Mouse (Mus musculus) limb, embryonic 12.5 days (tissue): ENCODE measurements around the gene Fst. TPM values are rescaled to one million over a fixed set of nuclear protein-coding genes. Genes with fewer than 3 reads are reported as not detected.

Experiments
- ATAC-seq: fragments of 200-750 bp; cut with Nextera tagmentation; 2 replicates; pipeline ENCODE4 v1.8.0; 2017; ENCODE audit warnings: low read depth, moderate TSS enrichment; ENCODE audit not compliant: insufficient number of reproducible peaks, insufficient read depth, low FRiP score, low TSS enrichment
- H3K27ac ChIP-seq: fragments of 300-500 bp; sonication (generic); 2 replicates; pipeline ENCODE4 v1.5.1; 2016; ENCODE audit warnings: mild to moderate bottlenecking, moderate library complexity
- H3K27me3 ChIP-seq: fragments of 300-500 bp; sonication (generic); 2 replicates; pipeline ENCODE4 v1.6.1; 2016; ENCODE audit warnings: mild to moderate bottlenecking, moderate library complexity
- H3K36me3 ChIP-seq: fragments of 300-500 bp; sonication (generic); 2 replicates; pipeline ENCODE4 v1.6.1; 2016; ENCODE audit warnings: mild to moderate bottlenecking, moderate library complexity
- H3K4me1 ChIP-seq: fragments of 300-500 bp; sonication (generic); replicated peaks from 2 replicates; pipeline ENCODE4 v1.6.1; 2016
- H3K4me2 ChIP-seq: fragments of 300-500 bp; sonication (generic); 2 replicates; pipeline ENCODE4 v1.6.1; 2016; ENCODE audit warnings: mild to moderate bottlenecking, moderate library complexity
- H3K4me3 ChIP-seq: fragments of 300-500 bp; sonication (generic); replicated peaks from 2 replicates; pipeline ENCODE4 v1.5.1; 2016; ENCODE audit warnings: mild to moderate bottlenecking
- H3K9ac ChIP-seq: fragments of 300-500 bp; sonication (generic); replicated peaks from 2 replicates; pipeline ENCODE4 v1.6.1; 2016; ENCODE audit warnings: mild to moderate bottlenecking, moderate library complexity
- H3K9me3 ChIP-seq: fragments of 300-500 bp; sonication (generic); 2 replicates; pipeline ENCODE4 v1.6.1; 2016; ENCODE audit warnings: mild to moderate bottlenecking, moderate library complexity
- WGBS: fragments of 180-500 bp; shearing (Covaris S2); methylation state at CpG from one replicate; pipeline ENCODE4 v1.1.7; 2016; 5-methylcytosine and 5-hydroxymethylcytosine counted together
- polyA plus RNA-seq: library from polyadenylated mRNA; unstranded; fragments of >200 nt; fragmentation: Nextera tagmentation; extraction: Ambion mirVana; gene quantifications from 2 replicates; pipeline ENCODE4 v1.2.1, GENCODE M21; 2016

Fst gene
- polyA plus RNA-seq, 1 experiment from 2014 or later, result 35.1 TPM

DNA sequence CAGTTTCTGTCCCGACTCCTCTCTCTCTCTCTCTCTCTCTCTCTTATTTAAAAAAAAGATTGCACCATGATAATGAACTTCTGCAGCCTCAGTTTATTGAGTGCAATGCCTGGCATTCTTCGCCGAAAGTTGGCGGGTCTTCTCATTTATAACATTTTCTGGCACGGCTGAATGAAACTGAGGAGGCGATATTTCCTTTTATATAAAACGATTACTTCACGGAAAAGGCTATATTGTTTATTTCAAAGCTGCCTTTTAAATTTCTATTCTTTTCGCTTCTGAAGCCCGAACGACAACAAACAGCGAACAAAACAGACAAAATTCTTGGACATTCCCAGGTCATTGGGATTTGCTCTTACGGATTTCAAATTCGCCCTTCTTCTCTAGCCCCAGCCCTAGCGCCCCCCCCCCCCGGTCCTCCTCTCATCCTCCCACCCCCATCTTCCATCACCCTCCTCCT, 980 bp upstream of the Fst start:
- no peak overlapping the region for H3K27ac ChIP-seq
- H3K36me3 ChIP-seq, result no peaks in the 10 kb centered on the region
- peaks cover 28% of the 10 kb centered on the region for H3K4me1 ChIP-seq
- H3K4me3 ChIP-seq, result peak overlapping the region; percentile 54
- WGBS, result under 1% methylated on average over 15 of the region's 16 CpGs
- ATAC-seq, result no peak
- H3K9me3 ChIP-seq, result no peaks in the 10 kb centered on the region
- peak overlapping the region; percentile 94 for H3K4me2 ChIP-seq
- peak overlapping the region; percentile 53; the same call in 1 of the 2 replicates for H3K9ac ChIP-seq
- peaks cover 57% of the 10 kb centered on the region for H3K27me3 ChIP-seq

DNA sequence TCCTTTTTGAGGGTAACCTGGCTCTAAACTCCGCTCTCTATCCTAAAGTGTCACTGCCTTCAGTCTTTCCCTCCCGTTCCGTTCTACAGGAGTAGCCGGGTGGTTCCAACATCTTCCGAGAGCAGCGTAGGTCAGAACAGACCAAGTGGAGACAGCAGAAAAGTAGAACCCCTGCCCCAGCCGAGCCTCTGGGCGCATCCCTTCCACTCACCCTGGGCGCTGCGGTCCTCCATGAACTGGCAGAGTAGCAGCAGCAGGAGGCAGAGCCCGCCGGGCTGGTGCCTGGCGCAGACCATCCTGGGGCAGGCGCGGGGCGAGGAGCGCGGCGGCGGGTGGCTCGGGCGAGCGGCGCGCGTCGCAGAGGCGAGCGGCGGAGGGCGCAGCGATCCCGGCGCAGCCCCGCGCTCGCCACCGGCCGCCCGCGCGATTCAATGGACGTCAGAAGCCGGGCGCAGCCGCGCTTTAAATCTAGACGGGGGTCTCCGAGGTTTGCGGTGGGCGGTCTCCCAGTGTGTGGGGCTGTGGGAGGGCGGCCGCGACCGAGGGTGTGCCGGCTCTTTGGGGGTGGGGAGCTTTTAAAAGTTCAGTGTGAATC, 363 bp downstream of the Fst start:
- no peaks in the 10 kb centered on the region for H3K36me3 ChIP-seq
- peak; percentile 59 for ATAC-seq
- peak overlapping the region; percentile 61 for H3K9ac ChIP-seq
- under 1% methylated on average over 56 of the region's 56 CpGs for WGBS
- peak overlapping the region; percentile 54 for H3K4me3 ChIP-seq
- H3K4me2 ChIP-seq, result peak overlapping the region; percentile 94
- H3K27ac ChIP-seq, result 0 out of 2 replicates have a peak overlapping the region, but pooled peaks have one; percentile 25
- H3K27me3 ChIP-seq, result peaks cover 63% of the 10 kb centered on the region
- no peaks in the 10 kb centered on the region for H3K9me3 ChIP-seq
- H3K4me1 ChIP-seq, result peaks cover 28% of the 10 kb centered on the region

DNA sequence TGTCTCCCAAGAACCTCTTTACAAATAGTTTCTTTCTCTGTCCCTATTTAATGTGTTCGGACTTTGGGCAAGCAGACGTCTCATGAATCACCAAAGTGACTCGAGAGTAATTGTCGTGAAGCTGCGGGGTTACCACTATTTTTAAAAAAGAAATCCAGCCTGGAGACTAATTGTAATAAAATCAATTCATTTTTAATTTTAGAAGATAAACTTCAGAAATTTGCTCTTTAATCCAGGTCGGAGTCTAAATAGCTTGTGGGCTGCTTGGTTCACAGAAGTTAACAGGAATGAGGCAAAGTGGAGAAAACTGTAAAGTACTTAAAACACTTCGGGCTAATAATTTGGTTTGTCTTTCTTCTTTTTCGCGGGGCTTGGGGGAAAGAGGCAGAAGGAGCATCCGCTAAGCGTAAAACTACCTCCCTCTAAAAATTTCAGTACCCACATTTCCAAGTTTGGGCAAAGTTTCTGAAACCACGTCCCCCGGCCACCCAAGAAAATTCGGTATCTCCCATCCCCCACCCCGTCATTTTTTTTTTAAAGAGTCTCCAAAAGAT, 1.1 kb downstream of the Fst start:
- H3K27ac ChIP-seq, result no peak overlapping the region

DNA sequence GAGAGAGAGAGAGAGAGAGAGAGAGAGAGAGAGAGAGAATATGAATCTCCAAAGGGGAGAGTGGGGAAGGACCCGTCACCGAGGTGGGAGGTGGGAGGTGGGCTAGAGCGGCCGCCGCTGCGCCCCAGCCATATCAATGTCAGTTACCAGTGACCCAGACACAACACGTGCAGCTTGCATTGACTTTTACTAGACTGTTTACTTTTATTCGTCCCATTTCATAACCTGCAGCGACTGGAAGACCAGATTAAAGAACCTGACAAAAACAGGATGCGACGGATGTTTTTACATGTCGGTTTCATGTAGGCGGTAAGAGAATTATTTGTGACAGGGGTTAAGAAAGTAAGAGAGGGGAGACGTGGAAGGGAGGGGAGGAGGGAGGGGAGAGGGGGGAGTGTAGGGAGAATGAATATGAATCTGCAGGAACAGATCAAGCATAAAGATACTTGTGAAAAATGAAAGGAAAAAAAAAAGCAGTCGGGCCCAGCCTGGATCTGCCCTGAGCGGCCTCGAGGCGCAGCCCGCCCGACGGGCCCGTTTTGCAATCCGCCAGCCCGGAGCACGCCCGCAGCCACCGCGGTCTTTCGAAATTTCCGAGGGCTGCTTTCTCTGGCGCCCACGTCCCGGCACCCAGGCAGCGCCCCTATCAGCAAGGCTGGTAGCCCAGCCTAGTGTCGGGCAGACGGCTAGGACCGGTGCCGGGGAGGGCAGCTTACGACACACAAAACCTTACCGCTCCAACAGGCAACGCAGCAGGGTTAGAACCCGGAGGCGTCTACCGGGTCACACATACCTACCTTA, 1.8 kb downstream of the Fst start:
- Histone ChIP-seq H3K4me2 (peak overlapping the region; percentile 94), H3K27me3 (peaks cover 63% of the 10 kb centered on the region), H3K9me3 (no peaks in the 10 kb centered on the region), H3K9ac (peak overlapping the region; percentile 55), H3K27ac (no peak overlapping the region), H3K4me3 (peak overlapping the region; percentile 54), H3K36me3 (no peaks in the 10 kb centered on the region), H3K4me1 (peaks cover 28% of the 10 kb centered on the region)
- under 1% methylated on average over 44 of the region's 44 CpGs for WGBS
- no peak for ATAC-seq

More for the DNA sequence above, 1.1 kb downstream of the Fst start:
- Histone ChIP-seq H3K4me2 (peak overlapping the region; percentile 94), H3K4me3 (peak overlapping the region; percentile 54), H3K27me3 (peaks cover 63% of the 10 kb centered on the region), H3K36me3 (no peaks in the 10 kb centered on the region), H3K9me3 (no peaks in the 10 kb centered on the region), H3K4me1 (peaks cover 28% of the 10 kb centered on the region), H3K9ac (peak overlapping the region; percentile 61)
- under 1% methylated on average over 15 of the region's 15 CpGs for WGBS
- no peak for ATAC-seq

DNA sequence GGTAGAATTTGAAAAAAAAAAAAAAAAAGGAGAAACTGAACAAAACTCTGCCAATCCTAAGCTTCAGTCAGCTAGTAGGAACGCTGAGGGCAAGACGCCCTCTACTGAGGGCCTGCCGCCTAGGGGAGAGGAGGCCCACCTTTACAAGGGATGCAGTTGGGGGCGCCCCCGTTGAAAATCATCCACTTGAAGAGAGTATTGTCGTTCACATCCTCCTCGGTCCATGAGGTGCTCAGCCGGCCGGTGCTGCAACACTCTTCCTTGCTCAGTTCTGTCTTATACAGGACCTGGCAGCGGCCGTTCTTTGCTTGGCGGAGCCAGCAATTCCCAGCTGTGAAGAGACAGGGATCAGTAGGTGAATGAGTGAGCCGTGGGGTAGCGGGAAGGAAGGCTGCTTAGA, 2.5 kb downstream of the Fst start:
- H3K27ac ChIP-seq, result no peak overlapping the region
- H3K9me3 ChIP-seq, result no peaks in the 10 kb centered on the region
- ATAC-seq, result no peak
- WGBS, result 2% methylated on average over 14 of the region's 14 CpGs
- peak overlapping the region; percentile 94 for H3K4me2 ChIP-seq
- no peaks in the 10 kb centered on the region for H3K36me3 ChIP-seq
- H3K27me3 ChIP-seq, result peaks cover 63% of the 10 kb centered on the region
- peaks cover 28% of the 10 kb centered on the region for H3K4me1 ChIP-seq
- peak overlapping the region; percentile 34 for H3K9ac ChIP-seq
- H3K4me3 ChIP-seq, result peak overlapping the region; percentile 54

DNA sequence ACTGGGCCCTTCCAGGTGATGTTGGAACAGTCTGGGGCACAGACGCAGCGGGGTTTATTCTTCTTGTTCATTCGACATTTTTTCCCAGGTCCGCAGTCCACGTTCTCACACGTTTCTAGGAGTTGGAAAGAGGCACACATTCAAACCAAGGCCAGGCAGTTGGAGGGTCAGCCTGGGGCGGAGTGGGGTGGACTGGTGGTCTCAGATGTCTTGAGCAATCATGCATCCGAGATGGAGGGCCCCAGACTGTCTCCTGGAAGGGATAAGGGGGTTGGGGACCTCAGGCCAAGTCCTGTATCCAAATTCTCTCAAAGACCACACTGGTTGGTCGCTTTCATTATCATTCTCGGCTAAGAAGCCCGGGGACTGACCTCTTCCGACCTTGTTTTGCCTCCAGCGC, 3.0 kb downstream of the Fst start:
- H3K9me3 ChIP-seq, result no peaks in the 10 kb centered on the region
- no peak for ATAC-seq
- no peaks in the 10 kb centered on the region for H3K36me3 ChIP-seq
- 50% methylated on average over 13 of the region's 13 CpGs for WGBS
- H3K4me1 ChIP-seq, result peaks cover 28% of the 10 kb centered on the region
- H3K9ac ChIP-seq, result no peak overlapping the region
- peaks cover 63% of the 10 kb centered on the region for H3K27me3 ChIP-seq
- peak overlapping the region; percentile 54 for H3K4me3 ChIP-seq
- peak overlapping the region; percentile 94 for H3K4me2 ChIP-seq
- no peak overlapping the region for H3K27ac ChIP-seq

DNA sequence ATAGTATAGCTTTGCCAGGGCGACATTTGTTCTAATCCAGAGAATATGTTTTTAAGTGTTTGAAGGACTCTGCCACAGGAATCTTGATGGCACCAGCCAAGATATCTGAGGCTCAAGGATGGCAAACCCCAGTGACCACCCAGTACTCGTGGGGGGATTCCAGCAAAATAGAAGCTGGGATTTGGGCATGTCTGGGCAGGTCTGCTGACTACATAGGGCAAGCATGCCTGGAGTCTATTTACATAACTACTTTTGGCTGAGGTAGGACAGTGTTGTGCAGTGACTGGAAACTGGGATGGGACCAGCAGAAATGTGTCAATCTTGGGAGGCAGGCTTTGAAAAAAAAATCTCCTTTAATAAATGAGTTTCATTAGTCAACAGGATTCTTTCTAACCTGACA, 11.5 kb downstream of the Fst start:
- WGBS, result 80% methylated on average over 2 of the region's 2 CpGs
- no peak overlapping the region for H3K9ac ChIP-seq
- H3K27me3 ChIP-seq, result no peaks in the 10 kb centered on the region
- no peak overlapping the region for H3K4me3 ChIP-seq
- ATAC-seq, result no peak
- no peak overlapping the region for H3K4me2 ChIP-seq
- no peaks in the 10 kb centered on the region for H3K4me1 ChIP-seq
- no peak overlapping the region for H3K27ac ChIP-seq
- no peaks in the 10 kb centered on the region for H3K36me3 ChIP-seq
- no peaks in the 10 kb centered on the region for H3K9me3 ChIP-seq

DNA sequence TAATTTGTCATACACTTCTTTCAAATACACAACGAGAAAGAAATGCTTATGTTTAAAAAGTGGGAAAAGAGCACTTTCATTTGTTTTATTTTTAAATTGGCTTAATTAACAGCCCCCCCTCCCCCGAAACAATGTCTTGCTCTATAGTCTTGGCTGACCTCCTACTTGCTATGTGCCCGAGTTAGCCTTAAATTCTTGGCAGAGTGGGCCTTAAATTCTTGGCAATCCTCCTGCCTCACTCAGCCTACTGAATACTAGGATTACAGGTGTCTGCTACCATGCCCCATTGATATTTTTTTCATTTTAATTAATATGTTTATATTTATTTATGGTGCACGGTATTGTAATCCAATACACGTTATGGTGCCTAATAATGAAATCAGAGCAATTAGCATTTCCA, 26.3 kb downstream of the Fst start:
- ATAC-seq, result no peak
- H3K36me3 ChIP-seq, result no peaks in the 10 kb centered on the region
- no peaks in the 10 kb centered on the region for H3K27me3 ChIP-seq
- H3K9ac ChIP-seq, result no peak overlapping the region
- WGBS, result 90% methylated on average over 5 of the region's 5 CpGs
- no peak overlapping the region for H3K27ac ChIP-seq
- H3K4me1 ChIP-seq, result no peaks in the 10 kb centered on the region
- no peak overlapping the region for H3K4me3 ChIP-seq
- H3K4me2 ChIP-seq, result no peak overlapping the region
- H3K9me3 ChIP-seq, result no peaks in the 10 kb centered on the region

DNA sequence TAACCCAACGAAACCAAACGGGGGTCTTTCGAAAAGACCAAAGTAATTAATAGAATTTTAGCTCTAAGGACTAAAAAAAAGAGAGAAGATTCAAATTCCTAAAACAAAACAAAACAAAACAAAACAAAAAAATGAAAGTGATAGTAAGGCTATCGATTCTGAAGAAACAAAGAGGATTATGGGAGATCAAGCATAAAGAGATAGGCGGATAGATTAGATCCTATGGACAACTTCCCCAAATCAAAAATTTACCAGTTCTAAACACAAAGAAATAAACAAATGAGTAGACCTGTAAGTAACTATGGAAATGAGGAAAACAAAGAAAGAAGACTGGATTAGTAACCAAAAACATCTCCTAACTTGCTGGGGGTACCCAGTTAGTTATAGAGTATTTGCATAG, 33.5 kb downstream of the Fst start:
- Histone ChIP-seq H3K27ac (no peak overlapping the region), H3K9ac (no peak overlapping the region), H3K4me2 (no peak overlapping the region), H3K27me3 (no peaks in the 10 kb centered on the region), H3K9me3 (0 out of 2 replicates have a peak, but pooled peaks cover 6% of the 10 kb centered on the region), H3K36me3 (no peaks in the 10 kb centered on the region), H3K4me3 (no peak overlapping the region), H3K4me1 (no peaks in the 10 kb centered on the region)
- 97% methylated on average over 5 of the region's 5 CpGs for WGBS
- ATAC-seq, result no peak

DNA sequence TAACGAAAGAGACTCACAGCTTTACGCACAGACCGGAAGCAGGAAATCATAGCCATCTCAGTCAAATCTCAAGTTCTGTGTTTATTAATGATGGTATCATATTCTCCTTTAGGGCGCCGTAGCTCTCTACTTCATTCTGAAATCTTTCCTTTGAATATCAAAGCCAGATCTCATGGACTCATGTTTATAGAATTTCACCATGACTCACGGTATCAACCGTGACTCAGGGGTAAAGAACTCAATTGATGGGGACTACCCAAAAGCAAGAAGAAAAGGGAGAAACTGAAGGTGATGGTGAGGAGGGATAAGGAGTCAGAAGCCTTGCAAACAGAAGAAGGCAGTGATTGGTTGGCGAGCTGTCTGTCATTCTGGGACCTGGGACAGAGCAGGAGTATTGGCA, 38.5 kb downstream of the Fst start:
- Histone ChIP-seq H3K4me2 (no peak overlapping the region), H3K27ac (no peak overlapping the region), H3K4me3 (no peak overlapping the region), H3K27me3 (no peaks in the 10 kb centered on the region), H3K9me3 (0 out of 2 replicates have a peak, but pooled peaks cover 6% of the 10 kb centered on the region), H3K4me1 (no peaks in the 10 kb centered on the region), H3K9ac (no peak overlapping the region), H3K36me3 (no peaks in the 10 kb centered on the region)
- WGBS, result 82% methylated on average over 8 of the region's 8 CpGs
- no peak for ATAC-seq

DNA sequence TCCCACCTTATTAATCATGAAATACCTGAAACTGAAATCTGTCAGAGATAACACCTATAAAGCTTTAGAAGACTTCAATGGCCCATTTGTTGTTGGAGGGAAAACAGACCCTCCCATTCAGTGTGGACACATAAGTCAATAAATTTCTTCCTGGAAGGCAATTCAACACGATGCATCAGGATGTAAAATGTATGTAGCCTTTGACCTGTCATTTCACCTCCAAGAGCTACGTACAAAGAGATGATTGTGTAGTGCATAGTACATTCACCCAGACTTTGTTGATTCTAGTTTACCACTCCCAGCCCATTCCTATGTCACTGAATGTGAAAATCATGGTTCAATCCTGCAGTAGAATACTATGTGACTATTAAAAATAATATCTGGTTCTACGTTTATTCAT, 39.4 kb downstream of the Fst start:
- Histone ChIP-seq H3K9ac (no peak overlapping the region), H3K9me3 (0 out of 2 replicates have a peak, but pooled peaks cover 6% of the 10 kb centered on the region), H3K27ac (no peak overlapping the region), H3K27me3 (no peaks in the 10 kb centered on the region), H3K4me2 (no peak overlapping the region), H3K4me3 (no peak overlapping the region), H3K36me3 (no peaks in the 10 kb centered on the region), H3K4me1 (no peaks in the 10 kb centered on the region)
- WGBS, result 73% methylated on average over 3 of the region's 3 CpGs
- ATAC-seq, result no peak
